Mouse (Mus musculus) left cerebral cortex, adult 11 months (tissue): Measurements from ENCODE around the gene Cbl.

ENCODE experiments used
- DNase-seq: peaks from one replicate; pipeline ENCODE4 v3.0.0; 2022; ENCODE audit warnings: low spot score

Gene Cbl

DNA sequence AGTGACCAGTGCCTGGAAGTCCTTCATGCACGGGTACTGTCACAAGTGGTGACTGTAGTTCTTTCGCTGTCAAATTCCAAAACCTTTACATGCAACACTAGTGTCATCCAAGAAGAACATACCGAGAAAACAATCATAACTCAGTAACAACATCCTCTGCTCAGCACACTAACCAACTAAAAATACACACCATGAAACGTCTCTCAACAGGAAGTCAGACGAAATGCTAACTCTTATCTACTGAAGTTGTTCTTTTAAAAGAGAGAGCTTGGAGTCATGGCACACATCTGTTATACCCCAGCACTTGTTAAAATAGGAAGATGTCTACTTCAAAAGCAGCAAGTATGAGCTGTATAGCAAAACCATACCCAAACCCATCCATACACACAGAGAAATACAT lies 52.3 kb downstream of the Cbl start:
- DNase-seq: no peak

DNA sequence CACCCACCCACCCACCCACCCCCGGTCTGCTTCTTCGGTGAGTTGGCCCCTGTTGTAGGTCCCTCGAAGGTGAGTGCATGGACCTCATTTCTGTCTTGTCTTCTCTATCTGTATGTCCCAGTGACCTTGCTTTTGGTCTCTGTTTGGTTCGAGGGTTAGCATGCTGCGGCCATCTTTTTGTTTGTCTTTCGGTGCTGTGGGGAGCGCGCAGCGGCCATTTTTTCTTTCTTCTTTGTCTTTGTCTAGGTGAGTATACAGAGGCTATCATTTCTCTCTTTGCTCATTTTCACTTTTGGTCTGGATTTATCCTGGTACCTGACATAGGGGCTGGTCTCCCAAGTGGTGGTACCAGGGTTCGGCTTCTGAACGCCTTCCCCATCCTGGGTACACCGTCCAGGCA lies 55.0 kb downstream of the Cbl start:
- no peak for DNase-seq

DNA sequence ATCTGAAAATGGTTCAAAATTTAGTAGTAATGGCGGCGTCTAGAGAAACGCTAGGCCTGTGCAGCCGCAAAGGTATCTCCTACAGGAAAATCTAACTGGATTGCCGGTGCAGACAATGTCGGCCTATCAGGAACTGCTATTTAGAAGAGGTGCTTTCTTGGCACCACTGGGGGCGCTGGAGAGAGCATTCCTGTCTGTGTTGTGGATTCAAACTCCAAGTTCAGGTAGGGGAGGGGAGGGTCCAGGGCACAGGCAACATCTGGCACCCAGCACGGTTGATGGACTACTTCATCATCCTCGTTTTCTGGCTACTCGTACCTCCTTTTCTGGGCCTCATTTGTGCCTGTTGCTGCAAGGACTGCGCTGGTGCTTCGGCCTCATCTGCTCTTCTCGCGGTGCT lies 55.5 kb downstream of the Cbl start:
- DNase-seq: no peak

DNA sequence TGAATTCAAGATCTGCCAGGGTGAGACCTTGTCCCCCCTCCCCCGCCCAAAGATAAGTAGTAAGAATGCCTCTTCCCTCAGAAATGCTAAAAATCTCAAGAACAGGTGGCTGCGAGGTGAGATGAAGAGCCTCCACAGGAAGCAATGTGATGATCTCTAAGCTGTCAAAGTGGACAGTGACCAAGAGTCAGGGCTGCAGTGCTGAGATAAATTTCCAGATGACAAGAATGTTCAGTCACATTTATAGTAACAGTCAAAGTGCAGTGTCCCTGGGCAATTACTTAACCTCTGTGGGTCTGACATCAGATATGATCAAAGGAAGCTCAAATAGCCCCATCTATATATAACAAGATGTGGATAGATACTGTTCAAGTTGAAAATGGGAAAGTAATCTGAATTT lies 56.4 kb downstream of the Cbl start:
- no peak for DNase-seq

DNA sequence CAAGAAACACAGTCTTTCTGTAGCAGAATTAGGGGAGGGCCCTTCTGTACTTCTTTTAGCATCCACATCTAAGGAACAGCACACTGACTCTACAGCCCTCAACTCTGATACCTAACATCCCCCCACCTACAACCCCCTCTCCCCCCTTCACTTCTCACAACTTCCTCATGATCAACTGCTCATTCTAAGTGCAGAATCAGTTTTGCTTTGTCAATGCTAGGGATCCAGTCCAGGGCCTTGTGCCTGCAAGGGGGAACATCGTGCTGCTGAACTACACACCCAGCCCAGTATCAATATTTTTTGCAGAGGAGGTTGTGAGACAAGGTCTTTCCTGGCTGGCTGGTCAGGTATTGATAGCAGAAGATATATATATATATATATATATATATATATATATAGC lies 57.9 kb downstream of the Cbl start:
- DNase-seq: no peak

DNA sequence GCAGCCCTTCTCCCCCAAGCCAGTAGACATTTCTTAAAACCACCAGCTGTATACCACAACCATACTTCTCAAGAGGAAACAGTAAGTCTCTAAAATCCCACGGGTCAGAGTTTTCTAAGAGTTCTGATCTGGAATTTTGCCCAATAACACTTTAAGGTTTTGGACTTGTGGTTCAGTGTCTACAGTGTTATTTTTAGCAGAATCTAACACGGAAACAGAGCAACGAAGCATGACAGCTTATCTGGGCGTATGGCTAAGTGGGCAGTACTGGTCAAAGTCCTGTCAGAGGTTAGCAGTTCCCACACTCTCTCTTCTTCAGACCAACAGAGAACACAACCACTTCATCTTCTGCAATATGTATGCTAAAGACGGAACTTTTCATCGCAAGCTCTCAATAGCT lies 58.3 kb downstream of the Cbl start:
- no peak for DNase-seq

DNA sequence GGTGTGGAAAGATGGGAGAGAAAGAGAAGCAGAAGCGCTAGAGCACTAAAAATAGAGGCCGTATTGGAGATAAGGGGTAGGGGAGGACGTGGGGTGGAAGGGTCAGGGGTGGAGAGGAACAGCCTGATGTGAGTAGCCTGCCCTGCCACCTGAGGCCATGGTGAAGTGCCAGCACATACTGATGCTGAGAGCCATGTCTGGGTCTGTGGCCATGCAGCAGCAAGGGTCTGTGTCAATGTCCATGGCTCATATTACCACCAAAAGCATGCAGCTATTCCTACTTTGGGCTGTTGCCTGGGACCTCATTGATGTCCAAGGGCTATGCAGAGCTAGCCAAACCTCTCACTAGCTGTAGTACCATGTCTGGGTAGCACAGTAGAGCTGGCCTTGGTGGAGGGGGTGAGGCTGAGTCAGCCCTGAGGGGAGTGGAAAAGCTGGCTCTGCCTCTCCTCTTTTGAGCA lies 63.1 kb downstream of the Cbl start:
- DNase-seq: no peak

DNA sequence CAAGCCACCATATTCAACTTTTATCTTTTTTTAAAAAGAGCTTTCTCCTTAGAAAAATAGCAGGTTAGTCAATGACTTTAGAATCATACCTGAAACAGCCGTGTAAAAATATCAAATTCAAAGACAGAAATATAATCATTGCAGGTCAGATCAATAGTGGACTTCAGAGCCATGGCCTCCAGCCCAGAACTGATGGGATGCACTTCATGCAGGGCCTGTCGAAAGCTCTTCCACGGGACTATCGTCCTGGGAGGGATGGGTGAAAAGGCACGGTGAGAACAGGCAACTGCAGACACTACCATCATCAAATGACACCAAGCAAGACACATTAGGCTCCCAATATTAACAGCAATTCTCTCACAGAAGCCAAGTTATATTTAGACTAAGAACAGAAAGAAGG lies 64.9 kb downstream of the Cbl start:
- no peak for DNase-seq

DNA sequence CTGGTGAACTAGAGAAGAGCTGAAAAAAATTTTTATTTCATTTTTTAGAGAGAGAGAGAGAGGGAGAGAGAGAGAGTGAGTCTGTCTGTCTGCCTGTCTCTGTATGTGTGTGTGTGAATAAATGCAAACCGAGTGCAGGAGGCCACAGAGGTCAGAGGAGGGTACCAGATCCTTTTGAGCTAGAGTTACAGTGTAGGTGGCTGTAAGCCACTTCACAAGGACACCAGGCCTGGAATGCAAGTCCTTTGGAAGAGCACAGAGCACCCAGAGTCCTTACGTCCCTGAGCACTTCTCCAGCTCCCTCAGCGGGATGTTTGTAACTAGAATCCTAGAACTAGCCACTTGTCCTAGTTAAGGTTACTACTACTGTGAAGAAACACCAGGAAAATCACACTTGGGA lies 74.0 kb downstream of the Cbl start:
- DNase-seq: no peak

DNA sequence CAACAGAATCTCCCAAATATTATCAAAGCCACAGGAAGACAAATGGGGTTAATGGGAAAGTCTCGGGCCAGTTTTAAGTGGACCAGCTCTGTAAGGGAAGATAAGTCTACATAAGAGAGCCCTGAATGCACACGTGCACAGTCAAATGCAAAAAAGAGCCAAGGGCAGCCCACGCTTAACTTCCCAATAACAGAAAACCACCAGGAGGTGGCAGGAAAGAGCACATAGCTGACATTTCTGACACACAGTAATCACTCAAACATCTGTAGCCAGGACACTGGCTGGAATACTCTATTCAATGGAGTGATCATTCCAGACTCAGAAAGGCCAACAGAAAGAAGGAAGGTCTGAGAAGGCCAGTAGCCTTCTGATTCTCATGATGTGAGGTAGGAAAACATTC lies 86.6 kb downstream of the Cbl start:
- DNase-seq: no peak

DNA sequence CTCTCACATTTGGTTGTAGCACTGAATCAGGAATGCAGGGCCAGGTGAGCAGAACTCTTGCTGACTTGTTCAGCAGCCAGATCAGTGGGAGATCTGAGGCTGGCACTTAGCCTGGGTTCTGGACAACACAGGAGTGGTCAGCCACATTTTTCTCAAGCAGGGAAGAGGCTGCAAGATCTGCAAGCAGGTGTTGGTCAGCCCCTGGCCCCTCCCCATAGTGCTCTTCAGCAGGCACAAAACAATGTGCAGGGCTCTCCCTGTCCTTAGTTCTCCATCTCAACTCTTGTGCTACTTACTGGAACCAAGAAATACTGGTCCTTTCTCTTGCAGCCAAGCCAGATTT lies 89.2 kb downstream of the Cbl start:
- DNase-seq: no peak

DNA sequence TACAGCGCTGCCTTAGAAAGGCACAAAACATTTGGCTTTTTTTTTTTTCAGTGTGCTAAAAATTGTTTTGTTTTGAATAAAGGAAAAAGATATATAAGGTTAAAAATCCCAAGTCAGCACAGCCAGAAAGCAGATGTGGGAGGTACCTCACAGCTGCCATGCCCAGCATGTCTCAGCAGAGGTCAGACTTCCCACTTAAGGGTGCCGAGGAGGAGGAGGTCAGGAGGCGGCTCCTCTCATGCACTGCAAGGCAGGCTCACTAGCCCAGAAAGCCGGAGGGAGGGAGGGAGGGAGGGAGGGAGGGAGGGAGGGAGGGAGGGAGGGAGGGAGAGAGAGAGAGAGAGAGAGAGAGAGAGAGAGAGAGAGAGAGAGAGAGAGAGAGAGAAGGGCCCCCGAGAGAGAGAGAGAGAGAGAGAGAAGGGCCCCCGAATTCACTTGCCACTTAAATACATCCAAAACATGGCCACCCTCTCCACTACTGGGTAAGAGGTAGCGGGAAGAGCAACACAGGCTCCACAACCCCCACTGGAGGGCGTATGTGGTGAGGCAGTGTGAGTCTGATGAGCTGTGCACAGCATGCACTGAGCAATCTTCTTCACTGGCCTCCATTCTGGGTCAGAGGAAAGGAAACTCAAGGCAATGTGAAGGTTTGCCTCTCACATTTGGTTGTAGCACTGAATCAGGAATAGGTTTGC lies 89.7 kb downstream of the Cbl start:
- no peak for DNase-seq

DNA sequence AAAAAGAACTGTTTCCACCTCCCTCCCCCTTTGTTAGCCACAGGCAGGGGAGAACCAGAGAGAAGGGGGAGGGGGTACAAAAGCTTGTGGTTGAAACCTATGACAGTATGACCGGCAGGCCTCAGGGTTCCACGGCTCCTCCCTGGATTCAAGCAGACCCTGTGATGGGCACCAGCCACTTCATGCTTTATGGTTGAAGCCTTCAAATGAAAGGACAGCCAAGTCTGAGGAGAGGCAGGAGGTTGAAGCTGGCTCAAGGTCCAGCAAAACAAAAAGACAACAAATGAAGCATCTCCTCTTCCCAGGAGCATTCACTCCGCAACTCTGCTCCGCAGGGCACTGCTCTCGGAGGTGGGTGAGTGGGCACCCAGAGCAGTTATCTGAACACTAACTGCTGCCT lies 90.4 kb downstream of the Cbl start:
- no peak for DNase-seq

DNA sequence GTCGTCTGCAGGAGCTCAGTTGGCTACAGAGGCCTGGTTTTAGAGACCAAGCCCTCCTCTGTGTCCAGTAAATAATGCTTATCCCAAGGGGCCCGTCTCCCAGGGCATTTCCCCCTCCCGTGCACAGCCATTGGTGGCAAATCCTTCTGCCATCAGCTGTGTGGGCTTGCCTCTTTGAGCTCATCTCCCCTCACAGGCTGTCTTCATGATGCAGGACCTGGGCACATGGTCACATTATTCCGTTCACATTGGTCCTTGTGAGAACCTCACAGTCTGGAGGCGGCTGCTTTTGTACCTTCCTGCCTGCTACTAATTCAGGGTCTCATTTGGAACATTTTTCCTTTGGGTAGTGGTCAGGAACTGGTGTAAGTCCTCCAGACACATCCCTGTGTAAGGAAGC lies 91.9 kb downstream of the Cbl start:
- no peak for DNase-seq

DNA sequence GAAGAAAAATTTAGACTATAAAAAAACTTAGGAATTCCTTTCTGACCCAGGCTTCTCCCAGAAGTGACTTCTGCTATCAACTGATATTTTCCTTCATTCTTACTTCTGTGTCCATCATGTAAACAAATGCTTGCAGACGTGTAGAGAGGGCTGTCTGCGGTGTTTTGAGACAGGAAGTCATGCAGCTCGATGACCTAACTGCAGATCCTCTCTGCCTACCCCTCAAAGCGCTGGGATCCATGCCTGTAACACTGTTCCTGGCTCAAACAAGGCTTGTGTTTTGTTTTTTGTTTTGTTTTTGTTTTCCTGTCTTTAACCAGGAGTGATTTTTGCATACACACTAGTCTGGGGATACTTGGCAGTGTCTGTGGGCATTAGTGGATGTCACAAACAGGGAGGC lies 96.0 kb downstream of the Cbl start:
- DNase-seq: no peak

DNA sequence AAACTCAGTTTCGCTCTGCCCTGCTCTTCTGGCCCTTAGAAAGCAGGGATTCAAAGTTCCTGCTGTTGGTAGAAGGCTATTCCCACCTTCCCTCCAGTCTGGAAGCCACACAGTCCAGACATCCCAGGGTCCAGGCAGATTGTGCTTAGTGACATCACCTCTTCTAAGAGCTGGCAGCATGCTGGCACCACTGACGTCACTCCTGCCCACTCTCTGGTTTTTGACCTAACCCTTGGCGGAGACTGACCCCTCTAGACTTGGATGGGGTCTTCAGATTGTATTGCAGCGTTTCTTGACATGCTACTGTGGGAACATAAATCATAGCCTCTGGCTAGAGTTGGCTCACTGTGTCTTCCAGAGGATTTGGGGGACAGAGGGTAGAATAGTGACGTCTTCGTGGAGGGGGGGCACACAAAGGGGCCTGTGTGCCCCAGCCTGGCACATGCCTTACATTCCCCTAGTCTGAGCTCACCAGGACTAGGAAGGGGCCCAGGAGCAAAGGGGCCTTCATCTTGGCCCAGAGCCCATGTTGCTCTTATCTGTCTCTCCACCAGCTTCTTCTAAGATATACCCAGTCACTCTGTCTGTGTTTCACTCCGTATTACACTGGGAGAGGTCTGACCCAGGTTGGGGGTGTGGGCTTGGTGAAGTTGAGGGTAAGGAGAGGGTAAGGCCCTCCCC lies 98.0 kb downstream of the Cbl start:
- no peak for DNase-seq

DNA sequence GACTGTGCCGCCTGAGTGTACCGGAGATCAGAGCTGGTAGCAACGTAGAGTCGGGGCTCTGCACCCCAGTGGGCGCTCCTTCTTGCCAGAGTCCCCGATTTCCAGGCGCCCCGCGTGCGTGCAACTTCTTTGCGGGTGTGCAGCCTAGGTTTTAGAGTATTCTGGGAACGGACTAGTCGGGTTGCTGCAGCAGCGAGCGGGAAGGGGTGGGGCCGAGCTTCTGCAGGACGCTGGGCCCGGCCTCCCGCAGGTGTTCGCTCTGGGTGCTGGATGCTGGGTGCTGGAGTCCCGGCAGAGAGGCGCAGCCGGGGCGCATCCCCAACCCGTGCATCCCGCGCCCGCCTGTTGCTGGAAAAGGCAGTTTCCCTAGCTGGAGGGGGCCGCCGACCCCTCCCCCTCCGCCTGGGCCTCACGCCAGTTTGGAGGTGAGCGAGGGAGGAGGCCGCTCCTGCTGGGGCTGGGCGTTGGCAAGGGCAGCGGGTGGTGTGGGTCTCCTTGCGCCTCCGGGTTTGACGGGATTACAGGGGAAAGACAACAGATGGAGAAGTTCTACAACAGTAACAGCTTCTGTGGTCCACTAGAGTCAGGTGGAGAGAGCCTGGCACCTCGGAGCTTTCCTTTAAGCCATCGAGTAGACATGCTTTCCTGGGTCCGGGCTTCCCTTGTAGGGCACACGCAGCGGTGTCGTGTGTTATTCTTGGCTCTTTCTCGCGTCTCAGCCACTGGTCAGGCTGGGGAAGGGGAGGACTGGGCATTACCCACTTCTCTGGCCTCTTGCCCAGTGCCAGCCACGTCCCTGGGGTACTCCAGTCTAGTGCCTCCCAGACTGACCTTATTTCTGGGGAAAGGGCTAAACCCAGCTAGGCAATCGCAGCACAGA lies 98.8 kb downstream of the Cbl start:
- no peak for DNase-seq

DNA sequence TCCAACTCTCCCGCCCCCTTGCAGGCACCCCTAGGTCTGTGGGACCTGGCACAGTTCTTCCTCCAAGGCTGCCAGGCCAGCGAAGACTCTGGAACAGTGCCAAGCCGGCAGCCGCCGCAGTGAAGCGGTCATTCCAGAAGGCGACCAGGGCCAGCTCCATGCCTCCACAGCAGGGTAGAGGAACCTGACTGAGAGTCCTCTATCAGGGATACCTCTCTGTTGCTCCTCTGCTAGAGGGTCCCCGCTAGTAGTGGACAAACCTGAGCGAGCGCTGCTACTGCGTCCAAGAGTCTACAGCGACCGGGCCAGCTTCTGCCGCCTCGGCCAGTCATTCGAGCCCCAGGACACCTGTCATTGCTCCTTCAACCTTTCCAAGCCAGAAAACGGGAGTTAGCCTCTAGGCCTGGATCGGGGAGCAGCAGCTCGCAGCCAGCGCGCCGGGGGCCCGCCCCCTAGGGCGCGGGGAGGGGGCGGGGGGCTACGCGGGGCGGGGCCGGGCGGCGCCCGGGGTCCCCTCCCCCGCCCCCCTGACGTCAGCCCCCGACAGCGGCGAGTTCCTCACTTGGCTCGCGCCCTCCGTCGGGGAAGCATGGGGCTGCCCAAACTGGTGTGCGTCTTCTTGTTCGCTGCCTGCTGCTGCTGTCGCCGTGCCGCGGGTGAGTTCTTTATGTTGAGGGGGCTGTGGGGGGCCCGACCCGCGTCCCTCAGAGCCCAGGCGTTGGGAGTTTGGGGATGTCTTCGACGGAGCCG lies 99.6 kb downstream of the Cbl start, which contains the start of gene Mcam:
Mcam (plus strand) TSS at position 369 of the 750 bp plus-strand sequence.
- DNase-seq: no peak

DNA sequence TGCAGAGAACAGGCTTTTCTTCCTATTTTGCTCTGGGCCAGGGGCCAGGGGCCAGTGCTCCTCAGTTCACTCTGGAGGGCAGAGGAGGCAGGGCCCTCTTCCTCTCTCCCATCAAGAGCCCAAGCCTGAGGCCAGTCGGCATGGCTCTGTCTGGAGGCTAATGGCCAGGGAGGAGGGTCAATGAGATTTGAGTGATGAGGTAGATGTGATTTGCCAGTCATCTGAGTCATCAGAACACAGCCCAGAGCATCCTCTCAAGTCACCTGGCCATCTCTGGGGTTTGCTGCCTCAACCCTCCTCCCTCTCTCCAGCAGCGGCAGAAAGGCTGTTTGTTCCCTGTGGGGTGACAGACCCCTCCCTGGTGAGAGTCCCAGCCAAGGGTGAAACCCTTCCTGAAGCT lies 100.6 kb downstream of the Cbl start:
- no peak for DNase-seq

DNA sequence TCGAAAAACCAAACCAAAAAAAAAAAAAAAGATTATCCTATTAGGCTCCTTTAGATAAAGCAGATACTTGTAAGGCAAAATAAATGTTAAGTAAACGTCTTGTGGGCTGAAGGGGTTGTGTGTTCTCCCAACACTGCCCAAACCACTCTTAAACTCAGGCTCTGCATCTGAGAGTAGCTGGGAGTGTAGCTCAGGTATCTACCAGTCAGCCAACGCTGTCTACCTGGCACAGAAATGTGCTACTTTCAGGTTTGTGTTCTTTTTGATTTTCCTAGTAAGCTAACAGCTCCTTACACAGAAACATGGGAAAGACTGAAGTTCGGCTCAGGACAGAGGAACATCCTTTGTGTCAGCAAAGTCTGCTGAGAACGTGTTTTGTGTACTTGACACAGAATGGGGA lies 101.6 kb downstream of the Cbl start:
- no peak for DNase-seq

DNA sequence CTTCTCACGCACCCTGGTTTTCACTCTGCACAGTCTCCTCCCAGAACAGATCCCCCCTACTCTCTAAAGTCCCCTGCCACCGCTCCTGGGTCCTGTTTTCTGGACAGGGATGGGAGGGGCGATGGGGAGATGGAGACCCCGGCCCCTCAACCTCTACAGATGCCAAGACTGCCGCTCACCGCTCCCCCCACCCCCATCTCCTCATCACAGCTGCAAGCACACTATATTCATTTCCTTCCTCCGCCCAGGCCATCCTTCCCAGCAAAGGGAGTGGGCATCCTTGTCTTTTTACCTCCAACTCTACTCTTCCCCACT lies 102.6 kb downstream of the Cbl start:
- DNase-seq: no peak

DNA sequence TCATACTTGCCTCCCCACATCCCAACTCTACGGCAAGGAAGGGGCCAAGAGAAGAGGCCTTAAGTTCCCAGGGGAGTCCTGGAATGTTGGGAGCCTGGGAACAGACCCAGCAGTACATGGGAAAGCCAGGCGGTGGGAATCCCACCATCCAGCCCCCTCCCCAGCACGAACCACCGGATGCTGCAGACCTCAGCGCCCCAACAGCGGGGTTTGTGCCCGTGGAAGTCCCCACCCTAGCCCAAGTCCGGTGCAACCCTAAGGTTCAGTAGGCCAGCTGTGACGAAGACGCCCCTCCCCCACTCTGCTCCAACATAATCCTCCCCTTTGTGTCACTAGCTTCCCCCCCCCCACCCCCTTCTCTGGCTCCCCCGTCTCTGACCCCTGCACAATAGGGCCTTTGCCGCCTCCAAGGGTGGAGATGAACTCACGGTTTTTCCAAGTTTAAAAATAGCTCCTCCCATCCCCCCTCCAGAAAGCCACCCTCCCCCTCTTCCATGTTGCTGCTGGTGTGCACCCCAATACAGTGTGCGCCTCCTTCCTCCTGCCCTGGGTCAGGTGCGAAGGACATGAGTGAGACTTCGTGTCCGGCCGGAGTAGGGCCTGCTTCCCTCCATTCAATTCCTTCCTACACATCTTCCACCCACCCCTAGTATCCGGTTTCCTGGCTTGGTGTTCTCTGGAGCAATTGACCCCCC lies 103.1 kb downstream of the Cbl start:
- no peak for DNase-seq
